In genomic region chr11:50036781-50037460, GRCm38 (mm10) we compare ENCODE assay signal across 16 mouse cellular contexts. TPM values are rescaled to one million over a fixed set of nuclear protein-coding genes. Genes with fewer than 3 reads are reported as not detected.
DNase-seq lines count a peak whose midpoint lies in the region; ATAC-seq and TF ChIP-seq lines count a peak whose summit lies in the region.
"Had no signal": no experiment of that assay in that cellular context is flagged by ENCODE, and none has a peak within 500 bp of the region (broad histone marks: within the 10 kb centered on the region; RNA-seq: fewer than 3 reads in every experiment).

No protein-coding gene starts in this region.

- no peak for TF ChIP-seq POLR2A in cerebellum, adult 2 months (IDR thresholded peaks at IDR 0.05; ENCODE audit: borderline replicate concordance, insufficient read depth, low read length)

- intact Hi-C loops in left cerebral cortex, adult 2 months (cut with DNase I) = no loop called here
- intact Hi-C loops in left cerebral cortex, postnatal 36 days (cut with DNase I) = no loop called here

- peaks cover 16% of the 10 kb centered on the region; the same call in 1 of the 2 replicates for H3K4me1 ChIP-seq in cerebellum, adult 2 months (ENCODE audit: control insufficient read depth, insufficient read depth, low read length)
- H3K4me1 ChIP-seq: embryonic facial prominence, embryonic 12.5 days; neural tube, embryonic 12.5 days had no signal

- TF ChIP-seq CTCF in cerebellum, adult 2 months (IDR thresholded peaks at IDR 0.05; ENCODE audit: borderline replicate concordance, insufficient read depth, low read depth, low read length) = no peak
- TF ChIP-seq CTCF in left cerebral cortex, adult 2 months (IDR thresholded peaks at IDR 0.05) = no peak

- no peak overlapping the region for H3K4me3 ChIP-seq in cerebellum, adult 2 months (replicated peaks; ENCODE audit: insufficient read depth, low read depth, low read length)
- no peak overlapping the region for H3K4me3 ChIP-seq in left cerebral cortex, adult 2 months
- H3K4me3 ChIP-seq: embryonic facial prominence, embryonic 12.5 days; hindbrain, embryonic 15.5 days; limb, embryonic 12.5 days; neural tube, embryonic 12.5 days had no signal

- no peak overlapping the region for H3K27ac ChIP-seq in cerebellum, adult 2 months (ENCODE audit: insufficient read depth, low read length)
- H3K27ac ChIP-seq in left cerebral cortex, adult 2 months = peak overlapping the region; percentile 41; the same call in 1 of the 2 replicates
- H3K27ac ChIP-seq: embryonic facial prominence, embryonic 12.5 days; hindbrain, embryonic 15.5 days; limb, embryonic 12.5 days; neural tube, embryonic 12.5 days had no signal

- 11% methylated on average over 4 of the region's 4 CpGs for WGBS in cerebellum, adult 2 months

- peak; percentile 40 for ATAC-seq in megakaryocyte progenitor cell, adult 5-6 weeks (replicated peaks; ENCODE audit: poor library complexity)

- DNase-seq in cerebellum, adult 2 months = peak; percentile 44 to 81
- no peak for DNase-seq in cerebellum, postnatal 4 days (ENCODE audit: low spot score in 2 of 2)
- DNase-seq in left cerebral cortex, adult 2 months (ENCODE audit: extremely low spot score in 1 of 2, low spot score in 2 of 2) = no peak
- no peak for DNase-seq in left cerebral cortex, postnatal 36 days (ENCODE audit: low spot score in 2 of 2)
- peak; percentile 47 for DNase-seq in cerebellum, adult 8-10 months
- DNase-seq in heart, adult 18-20 months = no peak
- DNase-seq: heart, postnatal 10 days; kidney, adult 11 months; kidney, postnatal 4 days; lung, embryonic 14.5 days; right cerebral cortex, postnatal 4 days had no signal

- no peaks in the 10 kb centered on the region for H3K27me3 ChIP-seq in cerebellum, adult 2 months (ENCODE audit: control insufficient read depth, insufficient read depth, low read length)
- H3K27me3 ChIP-seq: embryonic facial prominence, embryonic 12.5 days; hindbrain, embryonic 15.5 days; limb, embryonic 12.5 days; neural tube, embryonic 12.5 days had no signal

RNA-seq across cellular contexts. Expression of gene Rnf130, which starts 11.8 kb away (rescaled TPM):
- 76.6 and 77.8 TPM in 2 replicates for polyA plus RNA-seq in cerebellum, adult 2 months (2012; rRNA removed)
- total RNA-seq in left cerebral cortex, adult 2 months (2021) = 10 to 100 TPM; 91.9 to 95.4 TPM
- total RNA-seq in left cerebral cortex, postnatal 36 days (2021) = 100 to 1,000 TPM; 104 to 105 TPM
- total RNA-seq in megakaryocyte progenitor cell, adult 5-6 weeks (2015) = 256 and 262 TPM in 2 replicates
- 224 and 237 TPM in 2 replicates for total RNA-seq in megakaryocyte progenitor cell, adult 5-6 weeks (2017)
- total RNA-seq in heart, adult 18-20 months (2021) = 10 to 100 TPM; 50.1 to 55.7 TPM

Comparison
In these comparisons a context has a peak if more than half of its experiments do, and no peak if none do; other contexts are left out.
1. DNase-seq: peak in cerebellum, adult 2 months (2 of 2) and cerebellum, adult 8-10 months (single experiment); none in cerebellum, postnatal 4 days (0 of 2), left cerebral cortex, adult 2 months (0 of 2), left cerebral cortex, postnatal 36 days (0 of 2) and heart, adult 18-20 months (0 of 2).